Mouse (Mus musculus) gastrocnemius, postnatal 14 days (tissue): ENCODE measurements around the gene Fam189a1. TPM values are rescaled to one million over a fixed set of nuclear protein-coding genes. Genes with fewer than 3 reads are reported as not detected.

Source experiments
- DNase-seq: peaks from one replicate; pipeline ENCODE4 v3.0.0; 2021; ENCODE audit warnings: mixed read lengths
- intact Hi-C: fragments of 180-260 bp; cut with DNase I; formaldehyde crosslinking; loops from one replicate; pipeline ENCODE4 v1.15.1; 2025; ENCODE audit warnings: low total_unique reads
- total RNA-seq, 2 experiments: library from RNA; stranded (reverse); gene quantifications; 2 replicates each; pipeline ENCODE4 v1.2.3; 2021

Fam189a1 gene
- total RNA-seq, 2 experiments from 2014 or later: 0.09 TPM; not detected in 1

- intact Hi-C loops: no loop called here
Observed at GRCm38 (mm10) chr7:64773465-64773864, 382.9 kb downstream of the Fam189a1 start.

GRCm38 (mm10) chr7:64770779-64771390, 385.5 kb downstream of the Fam189a1 start:
- intact Hi-C loops: no loop called here
- DNase-seq: no peak

More at GRCm38 (mm10) chr7:64773465-64773864, 382.9 kb downstream of the Fam189a1 start:
- no peak for DNase-seq

- intact Hi-C loops: no loop called here
- DNase-seq: no peak
Observed at GRCm38 (mm10) chr7:64769768-64770167, 386.6 kb downstream of the Fam189a1 start.

GRCm38 (mm10) chr7:64765595-64765994, 390.8 kb downstream of the Fam189a1 start:
- intact Hi-C loops: no loop called here

DNA sequence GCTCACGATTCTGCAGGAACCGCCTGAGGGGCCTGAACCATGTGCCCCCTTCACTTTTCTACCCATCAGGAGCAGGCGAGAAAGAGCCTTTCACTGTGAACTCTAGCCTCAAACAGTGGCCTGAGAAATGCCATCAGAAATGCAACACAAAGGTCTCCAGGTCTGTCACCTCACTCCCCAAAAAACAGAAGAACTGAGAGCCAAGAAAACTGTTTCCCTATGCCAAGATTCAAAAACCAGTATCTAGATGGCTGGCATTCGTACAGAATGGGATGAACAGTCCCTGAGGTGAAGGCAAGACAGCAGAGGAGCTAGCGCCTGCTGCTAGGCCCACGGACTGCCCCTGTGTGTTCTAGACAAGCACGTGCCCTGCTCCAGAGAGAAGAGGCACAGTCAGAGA, 401.2 kb downstream of the Fam189a1 start:
- intact Hi-C loops: no loop called here
- no peak for DNase-seq

More at GRCm38 (mm10) chr7:64765595-64765994, 390.8 kb downstream of the Fam189a1 start:
- no peak for DNase-seq

GRCm38 (mm10) chr7:64754161-64754560, 402.2 kb downstream of the Fam189a1 start:
- intact Hi-C loops: no loop called here
- no peak for DNase-seq

DNA sequence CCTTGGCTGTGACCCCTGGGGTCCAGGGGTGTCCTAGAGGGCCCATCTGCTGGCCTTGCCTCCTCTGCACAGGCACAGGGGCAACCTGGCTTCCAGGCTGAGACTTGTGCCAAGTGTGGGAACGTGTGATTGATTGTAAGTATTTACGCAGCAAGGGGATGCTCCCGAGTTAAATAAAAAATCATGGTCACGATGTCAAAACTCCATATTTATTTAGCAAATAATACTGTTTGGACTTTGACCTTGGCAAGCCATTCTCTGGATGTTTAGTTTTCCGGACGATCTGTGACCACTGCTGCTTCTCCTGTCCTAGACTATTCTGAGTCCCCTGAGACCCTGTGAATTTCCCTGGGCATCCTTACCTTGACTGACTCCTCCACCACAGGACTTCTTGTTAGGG, 402.7 kb downstream of the Fam189a1 start:
- intact Hi-C loops: no loop called here
- no peak for DNase-seq

- intact Hi-C loops: no loop called here
- no peak for DNase-seq
Observed at GRCm38 (mm10) chr7:64752133-64752532, 404.2 kb downstream of the Fam189a1 start.

- peak; percentile 50 for DNase-seq
- intact Hi-C loops: no loop called here
Observed at GRCm38 (mm10) chr7:64751465-64751864, 404.9 kb downstream of the Fam189a1 start.

DNA sequence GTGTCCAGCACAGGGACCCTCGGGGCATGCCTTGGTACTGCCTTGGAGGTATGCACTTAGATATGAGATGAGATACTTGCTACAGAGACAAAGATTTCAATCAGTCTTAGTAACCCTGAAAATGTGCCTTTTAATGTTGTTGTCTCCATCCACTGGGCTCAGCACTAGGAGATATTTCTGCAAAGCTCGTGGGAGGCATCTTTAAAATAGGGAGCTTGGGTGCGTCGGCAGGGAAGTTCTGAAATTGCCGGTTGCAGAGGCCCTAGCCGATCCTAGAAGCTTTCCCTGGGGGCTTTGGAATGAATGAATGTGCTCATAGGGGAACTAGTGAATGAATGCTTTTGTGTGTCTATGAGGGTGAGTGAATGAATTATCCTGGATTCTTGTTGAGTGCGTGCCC, 412.8 kb downstream of the Fam189a1 start:
- no peak for DNase-seq
- intact Hi-C loops: loop anchor here (5.0 kb wide), 1 partner anchor 241 kb away; the partner anchor contains the start of gene Apba2

- peak; percentile 60 for DNase-seq
- intact Hi-C loops: loop anchor here (5.0 kb wide), 1 partner anchor 239 kb away; the partner anchor contains the start of gene Apba2
Observed at GRCm38 (mm10) chr7:64741333-64742307, 414.8 kb downstream of the Fam189a1 start.

- DNase-seq: no peak
- intact Hi-C loops: no loop called here
Observed at GRCm38 (mm10) chr7:64739131-64739530, 417.2 kb downstream of the Fam189a1 start.

- intact Hi-C loops: no loop called here
- DNase-seq: no peak
Observed at GRCm38 (mm10) chr7:64729785-64730184, 426.6 kb downstream of the Fam189a1 start.

GRCm38 (mm10) chr7:64728816-64729215, 427.6 kb downstream of the Fam189a1 start:
- no peak for DNase-seq
- intact Hi-C loops: no loop called here

GRCm38 (mm10) chr7:64728181-64728591, 428.2 kb downstream of the Fam189a1 start:
- intact Hi-C loops: no loop called here

GRCm38 (mm10) chr7:64725967-64726695, 430.2 kb downstream of the Fam189a1 start:
- intact Hi-C loops: no loop called here
- no peak for DNase-seq

More at GRCm38 (mm10) chr7:64728181-64728591, 428.2 kb downstream of the Fam189a1 start:
- no peak for DNase-seq

DNA sequence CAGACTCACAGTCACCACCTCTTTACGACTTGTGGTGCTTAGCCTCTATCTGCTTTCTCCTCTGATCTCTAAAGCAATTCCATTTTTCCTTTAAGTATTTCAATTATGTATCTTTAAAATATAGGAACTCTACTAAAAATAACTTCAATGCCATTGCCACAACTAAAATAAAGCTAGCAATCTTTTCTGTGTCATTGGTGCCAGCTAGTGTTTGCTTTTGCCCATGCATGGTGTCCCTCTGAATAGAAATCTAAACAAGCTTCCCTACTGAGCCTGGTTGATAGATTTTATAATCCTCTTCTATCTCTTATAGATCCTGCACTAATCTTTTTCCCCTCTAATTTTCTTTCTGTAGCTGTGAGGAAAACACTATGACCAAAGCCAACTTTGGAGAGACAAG, 432.0 kb downstream of the Fam189a1 start:
- DNase-seq: no peak
- intact Hi-C loops: no loop called here

DNA sequence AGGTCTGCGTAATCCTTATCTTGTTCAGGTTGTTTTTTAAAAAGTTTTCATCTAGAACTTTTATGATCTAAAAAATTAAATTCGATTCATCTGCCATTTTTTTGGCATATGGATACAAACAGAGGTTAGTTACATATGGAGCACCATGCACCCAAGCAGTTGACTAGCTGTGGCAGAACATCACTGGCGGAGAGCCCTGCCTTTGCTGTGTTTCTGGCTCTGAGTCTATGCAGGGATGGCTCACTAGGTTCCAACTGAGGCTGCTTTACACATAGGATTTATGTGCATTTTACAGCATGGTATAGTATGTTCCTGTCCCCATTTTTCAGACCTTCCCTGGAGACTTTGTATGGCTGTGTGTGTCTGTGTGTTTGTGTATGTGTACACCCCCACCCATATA, 433.1 kb downstream of the Fam189a1 start:
- DNase-seq: no peak
- intact Hi-C loops: no loop called here

DNA sequence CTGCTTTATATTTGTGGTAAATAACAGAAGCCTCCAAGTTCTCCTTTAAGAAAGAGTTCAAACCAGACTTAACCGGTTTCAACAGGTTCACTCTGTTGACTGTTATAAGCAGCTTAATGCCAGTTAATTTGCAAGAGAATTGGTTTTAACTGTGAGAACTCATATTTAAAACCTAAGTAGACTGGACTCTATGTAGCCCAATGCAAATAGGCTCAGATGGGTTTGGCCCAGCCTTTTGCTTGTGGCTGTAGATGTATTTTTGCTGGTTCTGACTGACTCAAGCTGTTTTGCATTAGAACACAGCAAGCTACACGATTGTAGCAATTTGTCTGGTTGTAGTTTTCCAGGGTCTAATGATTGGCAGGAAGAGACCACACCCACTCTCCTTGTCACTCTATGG, 440.1 kb downstream of the Fam189a1 start:
- no peak for DNase-seq
- intact Hi-C loops: no loop called here
